Mouse (Mus musculus): ENCODE results near the gene Ccdc115. TPM values are rescaled to one million over a fixed set of nuclear protein-coding genes. Genes with fewer than 3 reads are reported as not detected.

The Ccdc115 gene
- polyA plus RNA-seq, 1 experiment from 2014 or later = 51.9 TPM

Small RNA genes within 50 kb of the gene (microRNA-seq; reads per million reads assigned to microRNA genes)
- 6.6 reads per million, percentile 6 among the genes with 10 or more reads in this experiment for gene Mir5103 (ENCODE audit: borderline number of aligned reads)

Other genes with a start within 250 kb of the Ccdc115 start
- 93.4 and 104 TPM in 2 replicates for gene Imp4, start 179 bp upstream of the Ccdc115 start, polyA plus RNA-seq (2014; fragmentation: Nextera tagmentation; extraction: Ambion mirVana)
- gene Ptpn18, start 20.1 kb upstream of the Ccdc115 start, polyA plus RNA-seq (2014; fragmentation: Nextera tagmentation; extraction: Ambion mirVana) = 4.2 and 8.6 TPM in 2 replicates
- gene Prss39, start 58.7 kb upstream of the Ccdc115 start, polyA plus RNA-seq (2014; fragmentation: Nextera tagmentation; extraction: Ambion mirVana) = not detected in 2 replicates
- gene Cfc1, start 96.0 kb upstream of the Ccdc115 start, polyA plus RNA-seq (2014; fragmentation: Nextera tagmentation; extraction: Ambion mirVana) = not detected in 2 replicates
- gene Prss40, start 121.3 kb upstream of the Ccdc115 start, polyA plus RNA-seq (2014; fragmentation: Nextera tagmentation; extraction: Ambion mirVana) = not detected in 2 replicates
- 0.48 and 0.93 TPM in 2 replicates for gene Amer3, start 140.0 kb upstream of the Ccdc115 start, polyA plus RNA-seq (2014; fragmentation: Nextera tagmentation; extraction: Ambion mirVana)